Mouse (Mus musculus) neural tube, embryonic 13.5 days (tissue): ENCODE measurements around the gene Uhrf1. TPM values are rescaled to one million over a fixed set of nuclear protein-coding genes. Genes with fewer than 3 reads are reported as not detected.

Source experiments
- ATAC-seq: fragments of 200-750 bp; cut with Nextera tagmentation; 2 replicates; pipeline ENCODE4 v1.8.0; 2017; ENCODE audit warnings: low read depth, mild to moderate bottlenecking, moderate TSS enrichment, moderate library complexity
- H3K27ac ChIP-seq: fragments of 300-500 bp; sonication (generic); replicated peaks from 2 replicates; pipeline ENCODE4 v1.5.1; 2015; ENCODE audit warnings: moderate library complexity, mild to moderate bottlenecking, inconsistent platforms
- H3K27me3 ChIP-seq: fragments of 300-500 bp; sonication (generic); 2 replicates; pipeline ENCODE4 v1.6.1; 2015; ENCODE audit warnings: mild to moderate bottlenecking, inconsistent platforms
- H3K36me3 ChIP-seq: fragments of 300-500 bp; sonication (generic); 2 replicates; pipeline ENCODE4 v1.6.1; 2015; ENCODE audit warnings: mild to moderate bottlenecking, inconsistent platforms
- H3K4me1 ChIP-seq: fragments of 300-500 bp; sonication (generic); replicated peaks from 2 replicates; pipeline ENCODE4 v1.6.1; 2015; ENCODE audit warnings: inconsistent platforms
- H3K4me2 ChIP-seq: fragments of 300-500 bp; sonication (generic); 2 replicates; pipeline ENCODE4 v1.6.1; 2015; ENCODE audit warnings: inconsistent platforms, mild to moderate bottlenecking, moderate library complexity
- H3K4me3 ChIP-seq: fragments of 300-500 bp; sonication (generic); 2 replicates; pipeline ENCODE4 v1.5.1; 2015; ENCODE audit warnings: mild to moderate bottlenecking, inconsistent platforms
- H3K9ac ChIP-seq: fragments of 300-500 bp; sonication (generic); 2 replicates; pipeline ENCODE4 v1.6.1; 2015; ENCODE audit warnings: moderate library complexity, mild to moderate bottlenecking, inconsistent platforms
- H3K9me3 ChIP-seq: fragments of 300-500 bp; sonication (generic); 2 replicates; pipeline ENCODE4 v1.6.1; 2016; ENCODE audit warnings: inconsistent platforms
- WGBS: fragments of 180-500 bp; shearing (Covaris S2); methylation state at CpG from one replicate; pipeline ENCODE4 v1.1.7; 2015; 5-methylcytosine and 5-hydroxymethylcytosine counted together
- polyA plus RNA-seq: library from polyadenylated mRNA; unstranded; fragments of >200 nt; fragmentation: Nextera tagmentation; extraction: Ambion mirVana; gene quantifications from 2 replicates; pipeline ENCODE4 v1.2.1, GENCODE M21; 2015

Gene Uhrf1
- polyA plus RNA-seq, 1 experiment from 2014 or later: 20.0 TPM

GRCm38 (mm10) chr17:56291171-56291511 is 12.0 kb upstream of the Uhrf1 start:
- H3K27me3 ChIP-seq: no peaks in the 10 kb centered on the region
- H3K4me3 ChIP-seq: peak overlapping the region; percentile 35; the same call in 1 of the 2 replicates
- no peaks in the 10 kb centered on the region for H3K36me3 ChIP-seq
- 0 out of 2 replicates have a peak overlapping the region, but pooled peaks have one; percentile 50 for H3K9ac ChIP-seq
- H3K4me1 ChIP-seq: peaks cover 40% of the 10 kb centered on the region
- ATAC-seq: peak; percentile 84
- H3K27ac ChIP-seq: peak overlapping the region; percentile 72
- no peaks in the 10 kb centered on the region for H3K9me3 ChIP-seq
- WGBS: 1% methylated on average over 16 of the region's 16 CpGs
- peak overlapping the region; percentile 51 for H3K4me2 ChIP-seq

- no peak overlapping the region for H3K4me2 ChIP-seq
- H3K4me1 ChIP-seq: peaks cover 40% of the 10 kb centered on the region
- no peaks in the 10 kb centered on the region for H3K27me3 ChIP-seq
- no peak overlapping the region; the same call in 1 of the 2 replicates for H3K27ac ChIP-seq
- H3K4me3 ChIP-seq: no peak overlapping the region
- H3K36me3 ChIP-seq: no peaks in the 10 kb centered on the region
- no peak overlapping the region; the same call in 1 of the 2 replicates for H3K9ac ChIP-seq
- 57% methylated on average over 7 of the region's 7 CpGs for WGBS
- no peaks in the 10 kb centered on the region for H3K9me3 ChIP-seq
- ATAC-seq: peak; percentile 4; the same call in 1 of the 2 replicates
These were observed 11.2 kb upstream of the Uhrf1 start for GRCm38 (mm10) chr17:56291826-56292475.

- H3K4me1 ChIP-seq: peaks cover 38% of the 10 kb centered on the region
- no peaks in the 10 kb centered on the region for H3K36me3 ChIP-seq
- 86% methylated on average over 4 of the region's 4 CpGs for WGBS
- H3K4me2 ChIP-seq: no peak within 1 kb of the TSS
- no peak within 1 kb of the TSS for H3K4me3 ChIP-seq
- no peaks in the 10 kb centered on the region for H3K27me3 ChIP-seq
- H3K9ac ChIP-seq: no peak within 1 kb of the TSS; the same call in 1 of the 2 replicates
- H3K27ac ChIP-seq: no peak within 1 kb of the TSS; the same call in 1 of the 2 replicates
- no peak for ATAC-seq
- no peaks in the 10 kb centered on the region for H3K9me3 ChIP-seq
These were observed 10.4 kb upstream of the Uhrf1 start, which contains the start of gene Plin3 for GRCm38 (mm10) chr17:56292531-56293222. TSS of gene Plin3 (minus strand) at chr17:56292873.

- Histone ChIP-seq H3K4me1 (peaks cover 32% of the 10 kb centered on the region), H3K27ac (no peak overlapping the region), H3K4me2 (no peak overlapping the region), H3K36me3 (no peaks in the 10 kb centered on the region), H3K9ac (no peak overlapping the region), H3K4me3 (no peak overlapping the region), H3K9me3 (no peaks in the 10 kb centered on the region), H3K27me3 (no peaks in the 10 kb centered on the region)
- 86% methylated on average over 1 of the region's 1 CpGs for WGBS
- no peak for ATAC-seq
These were observed 9.8 kb upstream of the Uhrf1 start for GRCm38 (mm10) chr17:56293291-56293690.

- 86% methylated on average over 19 of the region's 19 CpGs for WGBS
- no peak overlapping the region for H3K4me3 ChIP-seq
- H3K9me3 ChIP-seq: no peaks in the 10 kb centered on the region
- no peak overlapping the region for H3K27ac ChIP-seq
- H3K36me3 ChIP-seq: no peaks in the 10 kb centered on the region
- ATAC-seq: no peak
- no peak overlapping the region for H3K4me2 ChIP-seq
- H3K9ac ChIP-seq: no peak overlapping the region
- no peaks in the 10 kb centered on the region for H3K27me3 ChIP-seq
- peaks cover 24% of the 10 kb centered on the region for H3K4me1 ChIP-seq
These were observed 8.9 kb upstream of the Uhrf1 start for GRCm38 (mm10) chr17:56294241-56294640.

GRCm38 (mm10) chr17:56296201-56296600 is 6.9 kb upstream of the Uhrf1 start:
- no peak for ATAC-seq

GRCm38 (mm10) chr17:56298238-56298637 is 4.9 kb upstream of the Uhrf1 start:
- 91% methylated on average over 1 of the region's 1 CpGs for WGBS
- Histone ChIP-seq H3K9me3 (no peaks in the 10 kb centered on the region), H3K4me2 (no peak overlapping the region), H3K36me3 (no peaks in the 10 kb centered on the region), H3K27ac (no peak overlapping the region), H3K4me1 (peaks cover 9% of the 10 kb centered on the region), H3K9ac (no peak overlapping the region), H3K4me3 (no peak overlapping the region), H3K27me3 (no peaks in the 10 kb centered on the region; the same call in 1 of the 2 replicates)
- ATAC-seq: no peak

More at GRCm38 (mm10) chr17:56296201-56296600, 6.9 kb upstream of the Uhrf1 start:
- Histone ChIP-seq H3K4me1 (peaks cover 5% of the 10 kb centered on the region), H3K27ac (no peak overlapping the region), H3K4me2 (no peak overlapping the region), H3K36me3 (no peaks in the 10 kb centered on the region), H3K27me3 (no peaks in the 10 kb centered on the region), H3K9me3 (no peaks in the 10 kb centered on the region), H3K4me3 (no peak overlapping the region), H3K9ac (no peak overlapping the region)
- 80% methylated on average over 1 of the region's 1 CpGs for WGBS

- no peak within 1 kb of the TSS for H3K4me2 ChIP-seq
- peaks cover 24% of the 10 kb centered on the region for H3K4me1 ChIP-seq
- no peaks in the 10 kb centered on the region for H3K36me3 ChIP-seq
- ATAC-seq: no peak
- H3K27me3 ChIP-seq: no peaks in the 10 kb centered on the region; the same call in 1 of the 2 replicates
- 92% methylated on average over 9 of the region's 9 CpGs for WGBS
- no peak within 1 kb of the TSS for H3K27ac ChIP-seq
- no peaks in the 10 kb centered on the region for H3K9me3 ChIP-seq
- H3K9ac ChIP-seq: no peak within 1 kb of the TSS
- H3K4me3 ChIP-seq: no peak within 1 kb of the TSS
These were observed 2.9 kb upstream of the Uhrf1 start, which contains the start of gene Arrdc5 for GRCm38 (mm10) chr17:56300186-56300585. TSS of gene Arrdc5 (minus strand) at chr17:56300286.

GRCm38 (mm10) chr17:56302363-56302996 is 641 bp upstream of the Uhrf1 start:
- peak overlapping the region; percentile 90 for H3K4me2 ChIP-seq
- no peak for ATAC-seq
- WGBS: 26% methylated on average over 13 of the region's 13 CpGs

GRCm38 (mm10) chr17:56303847-56304586 is 896 bp downstream of the Uhrf1 start:
- Histone ChIP-seq H3K4me3 (peak overlapping the region; percentile 74), H3K27ac (0 out of 2 replicates have a peak overlapping the region, but pooled peaks have one; percentile 13), H3K4me2 (peak overlapping the region; percentile 90), H3K27me3 (no peaks in the 10 kb centered on the region; the same call in 1 of the 2 replicates), H3K36me3 (no peaks in the 10 kb centered on the region), H3K4me1 (peaks cover 40% of the 10 kb centered on the region), H3K9ac (peak overlapping the region; percentile 74), H3K9me3 (no peaks in the 10 kb centered on the region)
- peak; percentile 96 for ATAC-seq
- under 1% methylated on average over 68 of the region's 68 CpGs for WGBS

More at GRCm38 (mm10) chr17:56302363-56302996, 641 bp upstream of the Uhrf1 start:
- 0 out of 2 replicates have a peak overlapping the region, but pooled peaks have one; percentile 74 for H3K4me3 ChIP-seq
- peaks cover 40% of the 10 kb centered on the region for H3K4me1 ChIP-seq
- no peaks in the 10 kb centered on the region for H3K9me3 ChIP-seq
- no peak overlapping the region for H3K27ac ChIP-seq
- H3K36me3 ChIP-seq: no peaks in the 10 kb centered on the region
- 0 out of 2 replicates have a peak overlapping the region, but pooled peaks have one; percentile 17 for H3K9ac ChIP-seq
- no peaks in the 10 kb centered on the region; the same call in 1 of the 2 replicates for H3K27me3 ChIP-seq

- no peak overlapping the region for H3K27ac ChIP-seq
- peak overlapping the region; percentile 74 for H3K4me3 ChIP-seq
- no peaks in the 10 kb centered on the region for H3K9me3 ChIP-seq
- no peaks in the 10 kb centered on the region; the same call in 1 of the 2 replicates for H3K27me3 ChIP-seq
- peaks cover 40% of the 10 kb centered on the region for H3K4me1 ChIP-seq
- H3K4me2 ChIP-seq: peak overlapping the region; percentile 90
- WGBS: 14% methylated on average over 11 of the region's 11 CpGs
- peak; percentile 36 for ATAC-seq
- no peaks in the 10 kb centered on the region for H3K36me3 ChIP-seq
- H3K9ac ChIP-seq: peak overlapping the region; percentile 74
These were observed 1.6 kb downstream of the Uhrf1 start for GRCm38 (mm10) chr17:56304718-56305117.
